Mouse (Mus musculus): ENCODE measurements at regions not wholly inside any gene's neighbourhood (a gene's known extent, or its start where the extent isn't known, plus 50 kb on each side); places are given as distances from the start of the nearest gene placed in this dataset.

DNA sequence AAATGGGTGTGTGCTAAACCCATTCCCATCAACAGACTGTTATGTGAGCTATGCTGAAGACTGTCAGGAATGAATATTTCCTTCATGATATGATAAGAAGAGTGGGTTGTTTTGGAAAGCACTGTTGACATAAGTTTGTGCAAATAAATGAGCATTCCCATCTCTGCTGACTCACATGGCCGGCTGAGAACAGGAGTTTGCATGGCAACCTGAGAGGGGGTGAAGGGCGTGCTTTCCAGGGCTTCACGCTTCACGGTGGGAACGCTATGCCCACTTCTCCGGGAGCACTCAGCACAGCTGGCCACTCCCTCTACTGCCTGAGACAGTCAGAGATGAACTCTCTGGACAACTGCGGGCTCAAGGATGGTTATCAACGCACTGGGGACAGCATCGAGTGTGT, 348.9 kb upstream of the Slc24a5 start:
- DNase-seq (ENCODE audit: low spot score in 2 of 2) = no peak

- DNase-seq (ENCODE audit: low spot score in 2 of 2) = no peak
Observed at GRCm38 (mm10) chr2:124719820-124720478, 348.0 kb upstream of the Slc24a5 start.

GRCm38 (mm10) chr2:124720593-124721445, 347.1 kb upstream of the Slc24a5 start:
- DNase-seq (ENCODE audit: low spot score in 2 of 2) = peak; percentile 41 to 60

DNA sequence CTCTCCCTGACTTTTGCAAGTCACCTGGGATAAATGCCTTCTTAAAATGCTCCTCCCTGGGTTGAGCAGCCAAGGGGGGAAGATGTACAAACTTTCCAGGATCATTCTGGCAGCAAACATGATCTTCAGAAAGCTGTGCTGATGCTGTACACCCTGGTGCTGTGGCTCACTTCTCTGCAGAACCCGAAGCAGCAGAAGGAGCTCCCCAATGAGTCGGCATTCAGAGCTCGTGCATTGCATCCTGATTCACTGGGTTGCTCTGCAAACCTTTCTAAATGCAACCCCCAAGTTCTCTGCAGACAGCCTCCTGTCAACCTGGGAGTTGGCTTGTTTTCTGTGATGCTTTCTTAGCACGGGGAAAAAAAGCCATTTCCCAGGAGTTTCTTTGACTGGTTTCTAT, 343.8 kb upstream of the Slc24a5 start:
- DNase-seq (ENCODE audit: low spot score in 2 of 2) = peak in 1 of 2 experiments; percentile 18

DNA sequence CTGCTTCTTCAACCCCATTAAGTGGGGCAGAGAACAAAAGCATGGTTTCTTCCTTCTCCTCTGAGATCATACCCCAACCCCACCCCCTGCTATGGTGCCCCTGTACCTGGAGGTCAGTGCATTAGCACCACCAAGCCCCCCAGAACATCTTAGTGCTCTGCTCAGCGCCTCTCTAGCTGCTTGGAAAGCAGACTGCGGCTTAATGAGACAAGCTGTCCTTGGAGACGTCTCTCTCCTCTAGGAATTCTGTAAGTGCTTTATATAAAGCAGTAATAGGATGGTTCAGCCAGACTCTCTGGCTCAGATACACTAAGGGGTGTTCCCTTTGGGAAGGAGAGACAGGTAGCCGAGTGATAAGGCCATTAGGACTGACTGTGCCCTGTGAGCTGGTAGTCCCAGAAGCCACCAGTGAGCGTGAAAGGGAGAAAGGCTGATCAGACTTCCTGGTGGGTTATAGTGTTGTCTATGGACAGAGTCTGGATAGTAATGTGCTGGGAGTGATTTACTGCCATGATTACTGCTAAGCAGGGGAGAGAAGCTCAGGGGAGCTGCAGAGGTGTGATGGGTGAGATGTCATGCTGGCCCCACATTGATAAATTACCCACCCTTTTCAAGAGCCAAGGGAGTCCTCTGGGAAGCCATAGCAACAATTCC, 343.0 kb upstream of the Slc24a5 start:
- no peak for DNase-seq (ENCODE audit: low spot score in 2 of 2)

DNA sequence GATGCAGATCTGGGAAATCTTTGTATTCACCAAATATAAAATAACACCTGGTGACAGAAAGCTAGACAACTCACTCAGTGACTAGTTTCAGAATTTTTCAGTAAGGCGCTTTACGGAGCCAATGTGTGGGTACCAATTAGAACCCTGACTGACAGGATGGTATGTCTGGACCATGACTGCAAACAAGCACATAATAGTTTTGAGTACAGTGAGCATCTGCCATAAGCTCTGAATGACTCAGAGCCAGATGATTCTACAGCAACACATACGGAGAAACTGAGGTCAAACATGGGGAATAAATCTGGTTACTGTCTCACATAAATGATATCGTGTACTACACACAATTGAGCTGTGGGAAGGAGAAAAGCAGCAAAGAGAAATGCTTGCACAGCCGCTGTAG, 339.9 kb upstream of the Slc24a5 start:
- peak; percentile 19 to 26 for DNase-seq (ENCODE audit: low spot score in 2 of 2)

- DNase-seq (ENCODE audit: low spot score in 2 of 2) = no peak
Observed at GRCm38 (mm10) chr2:124732593-124732992, 335.3 kb upstream of the Slc24a5 start.

GRCm38 (mm10) chr2:124740848-124741247, 327.1 kb upstream of the Slc24a5 start:
- DNase-seq (ENCODE audit: low spot score in 2 of 2) = no peak

GRCm38 (mm10) chr2:124742964-124743363, 325.0 kb upstream of the Slc24a5 start:
- DNase-seq (ENCODE audit: low spot score in 2 of 2) = no peak

GRCm38 (mm10) chr2:124745045-124745444, 322.9 kb upstream of the Slc24a5 start:
- DNase-seq (ENCODE audit: low spot score in 2 of 2) = no peak

DNA sequence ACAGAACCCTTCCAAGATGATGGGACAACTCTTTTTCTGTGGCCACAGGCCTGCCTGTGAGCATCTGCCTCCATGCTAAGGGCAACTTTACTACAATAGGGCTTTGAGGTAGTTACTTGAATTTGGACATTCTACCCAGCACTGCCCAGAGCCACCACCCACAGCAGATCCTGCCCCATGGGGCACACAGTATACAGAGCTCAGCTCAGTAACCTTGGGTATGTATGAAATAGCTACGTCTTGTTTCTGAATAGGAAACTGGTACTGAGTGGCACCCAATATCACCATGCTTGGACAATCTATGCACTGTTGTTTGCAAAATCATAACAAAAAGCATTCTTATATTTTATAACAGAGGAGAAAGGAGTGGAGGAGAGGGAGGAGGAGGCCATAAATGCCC, 320.8 kb upstream of the Slc24a5 start:
- DNase-seq (ENCODE audit: low spot score in 2 of 2) = no peak

GRCm38 (mm10) chr2:124747627-124748026, 320.3 kb upstream of the Slc24a5 start:
- DNase-seq (ENCODE audit: low spot score in 2 of 2) = peak; percentile 49 to 60

DNA sequence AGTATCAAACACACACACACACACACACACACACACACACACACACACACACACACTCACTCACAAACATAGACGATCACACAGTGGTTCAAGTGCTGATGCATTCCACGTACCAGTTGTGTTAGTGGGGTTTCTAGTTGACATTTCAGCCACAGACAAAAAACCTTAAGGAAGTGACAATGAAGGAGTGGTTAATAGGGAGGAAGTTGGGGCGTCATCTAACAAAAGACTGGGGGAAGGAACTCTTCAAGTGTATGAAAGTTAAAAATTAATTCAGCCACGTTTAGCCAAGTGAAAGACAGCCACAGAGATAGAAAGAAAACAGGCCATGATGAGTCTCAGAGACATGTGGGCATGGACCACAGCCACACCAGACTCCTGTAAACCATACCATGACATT, 316.1 kb upstream of the Slc24a5 start:
- no peak for DNase-seq (ENCODE audit: low spot score in 2 of 2)

- no peak for DNase-seq (ENCODE audit: low spot score in 2 of 2)
Observed at GRCm38 (mm10) chr2:124753717-124754116, 314.2 kb upstream of the Slc24a5 start.

DNA sequence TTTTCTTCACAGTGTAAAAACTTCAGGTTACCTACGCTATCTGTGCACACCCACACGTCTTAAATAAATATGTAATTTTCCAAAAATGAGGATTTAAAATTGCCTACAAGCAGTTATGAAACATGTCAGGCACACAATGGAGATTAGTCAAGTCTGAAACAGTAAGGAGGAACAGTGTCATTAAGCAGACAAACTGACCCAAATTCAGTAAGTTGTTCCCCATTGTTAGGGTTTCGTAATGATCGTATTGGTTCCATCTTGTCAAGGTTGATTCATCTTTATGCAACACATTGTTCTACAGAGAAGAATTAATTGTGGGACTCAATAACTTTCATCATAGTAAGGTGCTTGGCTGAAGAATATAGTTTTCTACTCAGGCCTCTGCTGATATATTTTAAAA, 312.7 kb upstream of the Slc24a5 start:
- no peak for DNase-seq (ENCODE audit: low spot score in 2 of 2)

- DNase-seq (ENCODE audit: low spot score in 2 of 2) = no peak
Observed at GRCm38 (mm10) chr2:124758992-124759391, 308.9 kb upstream of the Slc24a5 start.

DNA sequence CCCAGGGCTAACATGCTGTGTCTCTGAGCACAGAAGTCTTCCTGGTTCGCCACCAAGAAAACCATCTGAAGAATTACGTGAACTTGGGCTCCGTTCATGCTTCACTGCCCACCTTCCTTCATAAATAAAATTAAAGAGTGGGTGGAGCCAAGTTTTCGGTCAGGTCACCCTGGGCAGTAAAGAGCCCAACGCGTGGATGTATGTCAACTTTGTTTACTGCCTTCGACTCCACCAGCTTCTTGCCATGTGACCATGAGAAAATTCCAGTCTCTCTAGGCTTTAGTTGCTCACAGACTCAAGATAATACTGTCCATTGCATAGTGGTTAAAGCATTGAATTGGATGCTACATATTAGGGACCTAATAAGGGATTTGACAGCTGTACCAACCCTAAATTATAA, 304.3 kb upstream of the Slc24a5 start:
- DNase-seq (ENCODE audit: low spot score in 2 of 2) = no peak

DNA sequence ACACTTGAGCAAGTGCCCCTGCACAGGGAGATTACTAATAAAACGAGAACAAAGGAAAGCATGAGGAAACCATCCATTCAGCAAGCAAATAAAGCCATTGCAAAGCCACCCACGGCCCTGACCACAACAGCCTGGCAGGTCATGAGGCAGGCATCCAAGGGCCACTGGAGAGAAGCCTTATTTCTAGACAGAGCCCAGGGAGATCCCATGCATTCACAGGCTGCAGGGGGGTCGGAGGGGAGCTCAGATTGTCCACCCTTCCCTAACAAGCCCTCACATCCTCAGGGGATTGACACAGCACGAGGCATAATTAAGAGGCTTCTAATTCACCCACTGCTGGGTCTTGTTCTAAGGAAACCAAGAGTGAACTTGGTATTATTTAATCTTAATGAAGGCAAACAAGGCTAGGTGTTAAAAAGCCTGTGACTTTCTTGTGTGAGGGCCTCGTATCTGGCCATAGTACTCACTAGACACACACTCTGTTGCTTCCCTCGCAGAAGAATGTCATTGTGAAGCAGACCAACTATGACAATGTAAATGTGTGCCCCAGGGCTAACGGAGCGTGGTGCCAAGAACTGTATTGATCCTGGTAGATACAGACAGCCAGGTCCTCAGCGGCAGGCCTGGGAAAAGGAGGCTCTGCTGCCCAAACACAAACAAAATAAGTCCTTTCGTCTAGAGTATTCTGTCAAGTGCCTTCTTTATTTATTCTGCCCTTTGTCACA, 303.6 kb upstream of the Slc24a5 start:
- no peak for DNase-seq (ENCODE audit: low spot score in 2 of 2)

DNA sequence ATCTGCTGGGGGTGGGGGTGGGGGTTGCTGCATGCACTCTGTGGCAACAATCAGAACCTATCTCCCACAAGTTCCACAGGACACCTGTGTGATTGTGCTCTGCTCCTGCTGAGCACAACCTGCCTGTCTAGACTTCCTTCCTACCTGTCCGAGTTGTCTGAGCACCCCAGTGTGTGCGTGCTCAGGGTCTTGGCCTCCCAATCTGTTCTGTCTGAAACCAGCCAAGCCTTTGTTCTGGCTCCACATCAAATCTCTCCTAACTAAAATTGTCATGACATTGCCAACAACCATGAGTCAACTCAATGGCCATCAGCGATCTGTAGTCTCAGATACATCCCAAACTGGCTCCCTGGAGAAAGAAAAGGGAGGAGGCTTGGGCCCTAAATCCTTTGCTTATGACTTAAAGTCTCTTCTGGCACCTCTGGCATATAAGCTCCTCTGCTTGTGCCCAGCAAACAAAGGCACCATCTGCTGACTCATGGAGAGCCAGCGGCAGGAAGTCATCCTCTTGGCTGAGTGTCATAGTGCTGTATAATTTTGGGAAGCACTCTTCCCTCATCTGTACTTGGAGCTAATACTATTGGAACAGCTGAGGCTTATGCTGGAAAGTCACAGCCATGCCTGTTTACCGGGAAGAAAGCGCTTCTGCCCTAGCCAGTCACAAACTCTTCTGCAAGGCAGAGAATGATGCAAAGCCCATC, 298.5 kb upstream of the Slc24a5 start:
- DNase-seq (ENCODE audit: low spot score in 2 of 2) = no peak

DNA sequence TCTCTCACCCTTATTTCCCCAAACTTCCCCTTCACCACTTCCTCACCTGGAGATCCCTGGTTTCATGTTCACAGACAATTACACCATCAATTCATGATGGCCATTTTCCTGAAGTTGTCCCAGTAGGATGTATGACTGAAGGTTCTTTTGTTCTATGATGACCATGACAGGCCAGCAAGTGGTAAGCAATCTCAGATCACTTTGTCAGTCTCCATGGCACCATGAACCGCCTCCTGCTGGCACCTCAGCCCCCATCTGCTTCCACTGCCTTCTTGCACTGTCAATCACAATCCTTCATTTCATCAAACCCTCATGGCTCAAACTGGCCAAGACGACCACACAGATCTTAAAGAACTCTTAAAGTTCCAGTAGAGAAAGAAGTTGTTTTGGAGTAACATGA, 297.9 kb upstream of the Slc24a5 start:
- DNase-seq (ENCODE audit: low spot score in 2 of 2) = no peak

DNA sequence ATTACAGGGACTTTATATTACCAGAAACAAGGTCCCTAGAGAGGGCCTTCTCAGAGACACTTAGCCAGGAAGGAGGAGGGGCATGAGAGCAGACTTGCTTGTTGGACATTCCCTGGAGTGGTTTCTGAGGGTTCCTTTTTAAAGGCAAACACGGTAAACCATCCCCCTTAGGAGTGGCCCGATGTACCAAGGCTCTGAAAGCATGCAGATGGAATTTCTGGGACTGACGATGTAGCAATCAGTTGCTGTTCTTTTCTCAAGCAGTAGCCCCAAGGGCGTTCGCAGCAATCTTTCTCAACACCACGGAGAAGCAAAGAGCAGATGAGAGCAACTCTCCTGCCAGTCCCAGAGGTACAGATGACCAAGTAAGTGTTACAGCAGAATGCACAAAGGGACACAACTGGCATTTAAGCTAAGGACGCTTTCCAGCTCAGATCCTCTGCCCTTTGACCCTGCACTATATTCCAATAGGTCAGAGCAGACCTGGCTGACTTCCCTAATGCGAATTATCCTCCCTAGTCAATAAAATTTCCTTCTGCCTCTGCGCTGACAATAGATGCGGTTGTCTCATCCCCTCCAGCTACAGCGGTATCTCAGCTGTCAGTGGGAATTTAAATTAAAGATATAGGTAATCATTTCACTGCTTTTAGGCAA, 295.7 kb upstream of the Slc24a5 start:
- DNase-seq (ENCODE audit: low spot score in 2 of 2) = no peak
